Mouse (Mus musculus): Measurements from ENCODE around the gene Nptxr. TPM values are rescaled to one million over a fixed set of nuclear protein-coding genes. Genes with fewer than 3 reads are reported as not detected.

Gene Nptxr
- total and polyA plus RNA-seq, 2 experiments from 2014 or later: 1.00 to 13.7 TPM

GRCm38 (mm10) chr15:79751772-79752171 is 52.8 kb downstream of the Nptxr start:
- Histone ChIP-seq H3K36me3 (replicated peaks; ENCODE audit: control insufficient read depth, insufficient read depth, low read length) (no peaks in the 10 kb centered on the region), H3K4me2 (ENCODE audit: low read depth, low read length) (no peak overlapping the region), H3K9me3 (replicated peaks; ENCODE audit: control insufficient read depth, low read length) (no peaks in the 10 kb centered on the region), H3K9ac (replicated peaks; ENCODE audit: low read depth, low read length) (no peak overlapping the region), H3K27me3 (ENCODE audit: control insufficient read depth, insufficient read depth, low read length) (no peaks in the 10 kb centered on the region), H3K27ac (ENCODE audit: low read depth) (no peak overlapping the region; the same call in 1 of the 2 replicates), H3K4me3 (ENCODE audit: low read depth, low read length) (no peak overlapping the region), H3K4me1 (ENCODE audit: control insufficient read depth, insufficient read depth) (0 out of 2 replicates have a peak, but pooled peaks cover 5% of the 10 kb centered on the region)
- DNase-seq (ENCODE audit: low spot score) (no peak), ATAC-seq (ENCODE audit: insufficient read depth, low read depth) (no peak)
- TF ChIP-seq CTCF (IDR thresholded peaks at IDR 0.05; ENCODE audit: low read depth) (no peak), EP300 (IDR thresholded peaks at IDR 0.05; ENCODE audit: low read depth) (no peak)
- WGBS: 72% methylated on average over 17 of the region's 17 CpGs

GRCm38 (mm10) chr15:79750266-79750665 is 54.3 kb downstream of the Nptxr start:
- Histone ChIP-seq H3K4me3 (ENCODE audit: low read depth, low read length) (no peak overlapping the region), H3K4me2 (ENCODE audit: low read depth, low read length) (no peak overlapping the region), H3K4me1 (ENCODE audit: control insufficient read depth, insufficient read depth) (no peaks in the 10 kb centered on the region), H3K27ac (ENCODE audit: low read depth) (no peak overlapping the region), H3K9ac (replicated peaks; ENCODE audit: low read depth, low read length) (no peak overlapping the region), H3K27me3 (ENCODE audit: control insufficient read depth, insufficient read depth, low read length) (no peaks in the 10 kb centered on the region), H3K36me3 (replicated peaks; ENCODE audit: control insufficient read depth, insufficient read depth, low read length) (no peaks in the 10 kb centered on the region; the same call in 1 of the 2 replicates), H3K9me3 (replicated peaks; ENCODE audit: control insufficient read depth, low read length) (no peaks in the 10 kb centered on the region)
- ATAC-seq (ENCODE audit: insufficient read depth, low read depth): no peak
- no peak for TF ChIP-seq EP300 (IDR thresholded peaks at IDR 0.05; ENCODE audit: low read depth)
- TF ChIP-seq CTCF (IDR thresholded peaks at IDR 0.05; ENCODE audit: low read depth): no peak
- 82% methylated on average over 8 of the region's 8 CpGs for WGBS
- DNase-seq (ENCODE audit: low spot score): no peak

- Histone ChIP-seq H3K4me2 (ENCODE audit: low read depth, low read length) (no peak overlapping the region), H3K27me3 (ENCODE audit: control insufficient read depth, insufficient read depth, low read length) (no peaks in the 10 kb centered on the region), H3K36me3 (replicated peaks; ENCODE audit: control insufficient read depth, insufficient read depth, low read length) (no peaks in the 10 kb centered on the region; the same call in 1 of the 2 replicates), H3K9me3 (replicated peaks; ENCODE audit: control insufficient read depth, low read length) (no peaks in the 10 kb centered on the region), H3K27ac (ENCODE audit: low read depth) (no peak overlapping the region), H3K4me3 (ENCODE audit: low read depth, low read length) (no peak overlapping the region), H3K9ac (replicated peaks; ENCODE audit: low read depth, low read length) (no peak overlapping the region), H3K4me1 (ENCODE audit: control insufficient read depth, insufficient read depth) (no peaks in the 10 kb centered on the region)
- DNase-seq (ENCODE audit: low spot score) (no peak), ATAC-seq (ENCODE audit: insufficient read depth, low read depth) (no peak)
- WGBS: 85% methylated on average over 7 of the region's 7 CpGs
- TF ChIP-seq CTCF (IDR thresholded peaks at IDR 0.05; ENCODE audit: low read depth): no peak
- no peak for TF ChIP-seq EP300 (IDR thresholded peaks at IDR 0.05; ENCODE audit: low read depth)
These were observed 55.4 kb downstream of the Nptxr start for GRCm38 (mm10) chr15:79749162-79749561.

- H3K9ac ChIP-seq (replicated peaks; ENCODE audit: low read depth, low read length): no peak overlapping the region
- H3K4me3 ChIP-seq (ENCODE audit: low read depth, low read length): no peak overlapping the region
- no peaks in the 10 kb centered on the region for H3K9me3 ChIP-seq (replicated peaks; ENCODE audit: control insufficient read depth, low read length)
- H3K27ac ChIP-seq (ENCODE audit: low read depth): no peak overlapping the region
- no peak for TF ChIP-seq EP300 (IDR thresholded peaks at IDR 0.05; ENCODE audit: low read depth)
- TF ChIP-seq CTCF (IDR thresholded peaks at IDR 0.05; ENCODE audit: low read depth): peak; percentile 37
- H3K27me3 ChIP-seq (ENCODE audit: control insufficient read depth, insufficient read depth, low read length): no peaks in the 10 kb centered on the region
- H3K36me3 ChIP-seq (replicated peaks; ENCODE audit: control insufficient read depth, insufficient read depth, low read length): no peaks in the 10 kb centered on the region; the same call in 1 of the 2 replicates
- H3K4me1 ChIP-seq (ENCODE audit: control insufficient read depth, insufficient read depth): peaks cover 4% of the 10 kb centered on the region; the same call in 1 of the 2 replicates
- ATAC-seq (ENCODE audit: insufficient read depth, low read depth) (no peak), DNase-seq (ENCODE audit: low spot score) (no peak)
- WGBS: 72% methylated on average over 11 of the region's 11 CpGs
- no peak overlapping the region for H3K4me2 ChIP-seq (ENCODE audit: low read depth, low read length)
These were observed 56.6 kb downstream of the Nptxr start for GRCm38 (mm10) chr15:79747998-79748397.

GRCm38 (mm10) chr15:79745883-79746282 is 58.7 kb downstream of the Nptxr start:
- ATAC-seq (ENCODE audit: insufficient read depth, low read depth) (no peak), DNase-seq (ENCODE audit: low spot score) (no peak)
- Histone ChIP-seq H3K27me3 (ENCODE audit: control insufficient read depth, insufficient read depth, low read length) (no peaks in the 10 kb centered on the region), H3K4me1 (ENCODE audit: control insufficient read depth, insufficient read depth) (peaks cover 11% of the 10 kb centered on the region; the same call in 1 of the 2 replicates), H3K4me2 (ENCODE audit: low read depth, low read length) (no peak overlapping the region), H3K4me3 (ENCODE audit: low read depth, low read length) (no peak overlapping the region), H3K27ac (ENCODE audit: low read depth) (no peak overlapping the region), H3K9ac (replicated peaks; ENCODE audit: low read depth, low read length) (no peak overlapping the region), H3K36me3 (replicated peaks; ENCODE audit: control insufficient read depth, insufficient read depth, low read length) (no peaks in the 10 kb centered on the region; the same call in 1 of the 2 replicates), H3K9me3 (replicated peaks; ENCODE audit: control insufficient read depth, low read length) (no peaks in the 10 kb centered on the region)
- TF ChIP-seq CTCF (IDR thresholded peaks at IDR 0.05; ENCODE audit: low read depth) (no peak), EP300 (IDR thresholded peaks at IDR 0.05; ENCODE audit: low read depth) (no peak)
- WGBS: 86% methylated on average over 5 of the region's 5 CpGs

GRCm38 (mm10) chr15:79745312-79745711 is 59.3 kb downstream of the Nptxr start:
- H3K4me2 ChIP-seq (ENCODE audit: low read depth, low read length): no peak overlapping the region
- H3K9ac ChIP-seq (replicated peaks; ENCODE audit: low read depth, low read length): no peak overlapping the region
- no peaks in the 10 kb centered on the region for H3K9me3 ChIP-seq (replicated peaks; ENCODE audit: control insufficient read depth, low read length)
- ATAC-seq (ENCODE audit: insufficient read depth, low read depth): no peak
- WGBS: 84% methylated on average over 10 of the region's 10 CpGs
- TF ChIP-seq EP300 (IDR thresholded peaks at IDR 0.05; ENCODE audit: low read depth) (no peak), CTCF (IDR thresholded peaks at IDR 0.05; ENCODE audit: low read depth) (no peak)
- H3K4me3 ChIP-seq (ENCODE audit: low read depth, low read length): no peak overlapping the region
- H3K36me3 ChIP-seq (replicated peaks; ENCODE audit: control insufficient read depth, insufficient read depth, low read length): no peaks in the 10 kb centered on the region; the same call in 1 of the 2 replicates
- H3K27me3 ChIP-seq (ENCODE audit: control insufficient read depth, insufficient read depth, low read length): no peaks in the 10 kb centered on the region
- H3K27ac ChIP-seq (ENCODE audit: low read depth): no peak overlapping the region
- H3K4me1 ChIP-seq (ENCODE audit: control insufficient read depth, insufficient read depth): peaks cover 16% of the 10 kb centered on the region
- DNase-seq (ENCODE audit: low spot score): no peak
